Mouse (Mus musculus): ENCODE results near the gene Sapcd1.
A peak's percentile ranks its signal among the peaks of the same experiment; 100 is the strongest.
"Not testable (repeated sequence)": the region's sequence is repeated elsewhere in the genome, so short reads cannot be mapped to it uniquely, and the experiment has no call there.

The Sapcd1 gene

GRCm38 (mm10) chr17:35052271-35052798 lies 24.5 kb upstream of the Sapcd1 start:
- DNase-seq (ENCODE audit: low spot score), result no peak

DNA sequence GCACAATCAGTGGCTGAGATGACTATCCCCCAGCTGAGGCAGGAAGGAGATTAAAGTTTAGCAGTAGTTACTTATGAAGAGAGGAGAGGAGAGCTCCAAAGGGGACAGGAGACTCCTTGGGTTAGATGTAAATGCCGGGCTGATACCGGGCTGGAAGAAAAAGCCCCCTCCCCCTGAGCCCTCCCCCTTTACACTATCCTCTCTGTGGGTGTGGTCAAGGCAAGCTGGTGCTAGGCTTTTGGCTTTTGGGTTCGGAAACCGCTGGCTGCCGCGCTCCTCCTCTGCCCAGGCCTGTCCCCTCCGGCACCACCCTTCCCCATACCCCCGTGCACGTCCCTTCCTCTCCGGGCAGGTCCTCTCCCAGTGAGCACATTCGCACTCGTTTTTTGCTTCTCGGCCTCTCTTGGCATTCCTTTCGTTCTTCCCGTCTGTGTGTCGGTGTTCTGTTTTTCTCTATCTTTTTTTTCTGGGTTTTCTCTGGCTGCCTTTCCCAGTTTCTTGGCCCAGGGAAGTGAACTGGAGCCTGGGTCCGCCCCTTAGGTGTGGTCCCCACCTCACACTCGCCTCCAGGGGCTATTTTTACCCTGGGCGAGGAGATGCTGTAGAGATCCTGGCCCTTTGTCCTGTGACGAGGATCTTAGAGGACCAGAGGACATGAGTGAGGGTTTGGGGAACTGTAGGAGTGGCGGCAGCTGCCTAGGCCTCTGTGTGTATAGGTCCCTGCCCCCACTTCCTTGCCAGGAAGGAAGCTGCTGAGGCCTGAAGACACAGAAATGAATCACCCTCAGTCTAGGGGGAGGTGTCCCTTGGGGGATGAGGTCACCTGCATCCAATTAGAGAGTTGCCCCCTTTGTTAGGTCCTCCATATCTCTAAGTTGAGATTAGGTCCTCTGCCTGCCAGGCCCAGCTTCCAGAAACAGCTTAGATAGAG lies 23.6 kb upstream of the Sapcd1 start:
- no peak for DNase-seq (ENCODE audit: low spot score)

GRCm38 (mm10) chr17:35050126-35050750 lies 22.4 kb upstream of the Sapcd1 start:
- no peak for DNase-seq (ENCODE audit: low spot score)

DNA sequence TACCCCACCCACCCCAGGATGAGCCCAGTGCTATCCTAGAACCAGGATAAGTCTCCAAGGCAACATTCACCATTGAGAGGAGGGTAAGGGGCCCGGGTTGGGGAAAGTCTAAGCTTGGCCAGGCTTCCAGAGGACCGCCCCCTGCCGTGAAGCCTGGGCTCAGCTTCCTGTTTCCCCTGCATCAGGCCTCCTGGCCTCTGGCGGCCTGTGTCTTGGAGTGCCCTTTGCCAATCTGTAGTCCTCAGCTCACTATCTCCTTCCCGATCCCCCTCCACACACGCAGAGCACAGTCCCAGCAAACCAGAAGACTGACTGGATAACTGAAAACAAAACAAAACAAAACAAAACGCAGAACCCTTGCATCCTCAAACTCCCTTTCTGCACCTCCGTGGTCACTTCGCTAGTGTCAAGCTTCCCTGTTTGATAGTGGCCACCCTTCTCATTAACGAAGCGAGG lies 21.8 kb upstream of the Sapcd1 start, which contains the start of gene Clic1:
Gene Clic1, plus strand, starts transcription at position 406 of the 456 bp plus-strand sequence.
- no peak for DNase-seq (ENCODE audit: low spot score)

- DNase-seq (ENCODE audit: low spot score), result no peak
Measured at GRCm38 (mm10) chr17:35048932-35049440, 21.2 kb upstream of the Sapcd1 start.

- DNase-seq (ENCODE audit: low spot score), result no peak
Measured at GRCm38 (mm10) chr17:35048149-35048931, 20.5 kb upstream of the Sapcd1 start.

DNA sequence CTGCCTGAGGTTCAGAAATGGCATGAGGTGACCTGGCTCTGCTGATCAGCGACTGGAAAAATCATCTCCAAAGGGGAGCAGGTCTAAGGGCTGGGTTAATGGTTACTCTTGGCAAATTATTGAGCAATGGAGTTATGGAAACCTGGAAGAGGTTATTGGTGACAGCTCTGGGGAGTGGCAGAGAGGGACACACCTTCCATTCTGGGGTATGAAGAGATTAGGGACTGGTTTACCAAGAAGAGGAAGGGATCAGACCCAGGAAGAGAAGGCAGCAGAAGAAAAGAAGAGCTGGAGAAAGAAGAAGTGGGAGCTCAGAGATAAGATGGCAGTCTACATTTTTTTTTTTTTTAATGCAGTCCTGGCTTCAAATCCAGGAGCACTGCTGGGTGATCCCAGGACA lies 19.9 kb upstream of the Sapcd1 start:
- DNase-seq (ENCODE audit: low spot score), result no peak

DNA sequence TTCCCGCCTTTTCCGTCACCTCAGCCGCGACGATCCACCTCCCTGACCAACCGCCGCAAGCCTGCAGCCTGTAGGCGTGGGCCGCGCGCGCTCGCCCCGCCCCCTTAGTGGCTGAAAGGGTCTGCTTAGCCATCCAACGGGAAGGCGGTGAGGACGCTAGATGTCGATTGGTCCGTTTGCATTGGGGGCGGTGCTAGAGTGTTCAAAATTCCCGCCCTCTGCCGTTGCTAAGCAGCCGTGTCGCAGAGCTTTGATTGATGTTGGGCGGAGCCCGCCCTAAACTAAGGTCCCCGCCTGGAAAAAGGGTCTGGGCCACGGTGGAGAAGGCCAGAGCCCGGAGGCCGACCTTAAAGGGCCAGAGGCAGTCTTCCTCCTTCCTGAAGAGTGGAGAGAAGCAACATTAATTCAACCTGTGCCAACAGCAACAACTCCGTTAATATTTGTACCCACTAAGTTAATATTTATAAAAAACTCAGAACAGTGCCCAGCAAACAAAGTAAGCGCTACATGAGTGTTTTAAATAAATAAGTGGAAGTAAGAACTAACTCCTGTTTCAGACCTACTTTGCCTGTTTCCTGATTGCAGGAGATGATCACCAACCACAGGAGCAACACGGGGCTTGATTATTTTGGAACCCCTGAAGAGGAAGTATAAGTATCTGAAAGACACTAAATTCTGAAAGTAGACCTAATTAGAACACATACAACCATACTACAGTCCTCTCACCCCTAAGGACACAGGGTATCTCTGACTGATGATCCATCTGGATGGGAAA lies 19.1 kb upstream of the Sapcd1 start, which contains the start of gene Msh5:
Gene Msh5, minus strand, starts transcription at position 65 of the 775 bp plus-strand sequence.
- DNase-seq (ENCODE audit: low spot score), result peak; percentile 79

DNA sequence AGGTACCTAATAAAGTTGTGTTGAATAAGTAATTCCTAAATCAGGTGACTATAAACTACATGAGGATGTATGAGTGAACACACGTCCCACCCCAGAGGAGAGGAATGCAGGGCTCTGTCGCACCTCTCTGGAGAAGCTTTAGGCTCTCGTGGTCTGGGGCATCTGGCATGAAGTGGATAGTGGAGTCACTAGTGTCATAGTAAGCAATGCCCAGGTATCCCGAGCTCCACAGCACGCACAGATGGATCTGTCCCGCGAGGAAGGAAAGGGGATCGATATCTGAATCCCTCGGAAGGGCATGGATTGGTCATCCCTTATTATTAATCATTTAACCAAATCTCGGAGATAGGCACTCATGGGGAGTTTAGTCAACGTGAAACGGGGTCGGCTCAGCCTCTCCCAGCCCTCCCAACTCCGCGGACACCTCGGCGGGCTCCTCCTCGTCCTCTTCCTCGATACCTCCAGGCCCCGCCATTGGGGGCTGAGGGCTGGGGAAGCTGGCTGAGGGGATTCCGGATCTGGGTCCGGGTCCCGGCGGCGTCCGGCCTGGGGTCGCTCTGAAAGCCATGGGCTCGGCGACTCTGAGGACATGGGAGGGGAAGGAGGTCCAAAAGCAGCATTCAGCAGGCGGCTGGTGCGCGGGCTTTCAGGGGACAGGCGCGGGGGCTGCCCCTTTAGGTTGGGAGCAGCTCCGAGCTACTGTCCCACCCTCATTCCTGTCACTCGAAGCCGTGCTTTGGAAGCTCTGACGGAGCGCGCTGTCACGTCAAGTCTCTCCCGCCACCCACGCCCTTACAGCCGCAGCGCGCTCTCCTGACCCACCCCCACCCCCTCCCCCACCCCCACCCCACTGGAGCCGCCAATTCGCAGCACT lies 18.2 kb upstream of the Sapcd1 start:
- DNase-seq (ENCODE audit: low spot score), result no peak

- no peak for DNase-seq (ENCODE audit: low spot score)
Measured at GRCm38 (mm10) chr17:35044904-35045806, 17.3 kb upstream of the Sapcd1 start.

DNA sequence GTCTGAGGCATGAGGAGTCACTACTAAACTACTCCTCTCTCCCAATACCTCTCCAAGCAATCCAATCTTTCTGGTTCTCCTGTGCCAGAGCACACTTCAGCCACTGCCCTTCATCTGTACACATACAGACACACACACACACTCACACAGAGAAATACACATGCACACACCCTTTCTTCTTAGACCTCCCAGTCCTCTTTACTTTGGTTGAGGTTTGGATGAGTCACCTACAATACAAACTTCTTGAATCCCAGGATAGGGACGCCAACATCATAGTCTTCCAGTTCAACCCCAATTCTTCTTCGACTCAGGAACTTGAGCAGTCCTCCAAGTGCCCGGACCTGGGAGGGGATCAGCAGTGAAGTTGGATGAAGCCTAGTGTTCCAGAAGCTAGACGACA lies 16.0 kb upstream of the Sapcd1 start:
- DNase-seq (ENCODE audit: low spot score), result no peak

GRCm38 (mm10) chr17:35039121-35039873 lies 11.5 kb upstream of the Sapcd1 start:
- no peak for DNase-seq (ENCODE audit: low spot score)

- DNase-seq (ENCODE audit: low spot score), result no peak
Measured at GRCm38 (mm10) chr17:35034896-35035295, 7.1 kb upstream of the Sapcd1 start.

GRCm38 (mm10) chr17:35033703-35034102 lies 5.9 kb upstream of the Sapcd1 start:
- not testable (repeated sequence) for DNase-seq (ENCODE audit: low spot score)

- no peak for DNase-seq (ENCODE audit: low spot score)
Measured at GRCm38 (mm10) chr17:35032323-35032870, 4.6 kb upstream of the Sapcd1 start.

GRCm38 (mm10) chr17:35031880-35032279 lies 4.1 kb upstream of the Sapcd1 start:
- DNase-seq (ENCODE audit: low spot score), result no peak

GRCm38 (mm10) chr17:35031272-35031671 lies 3.5 kb upstream of the Sapcd1 start:
- no peak for DNase-seq (ENCODE audit: low spot score)
